Mouse (Mus musculus): ENCODE measurements around the gene Gsk3a. TPM values are rescaled to one million over a fixed set of nuclear protein-coding genes. Genes with fewer than 3 reads are reported as not detected.

Gene Gsk3a
- total RNA-seq (2017) = 50.5 and 58.1 TPM in 2 replicates

DNA sequence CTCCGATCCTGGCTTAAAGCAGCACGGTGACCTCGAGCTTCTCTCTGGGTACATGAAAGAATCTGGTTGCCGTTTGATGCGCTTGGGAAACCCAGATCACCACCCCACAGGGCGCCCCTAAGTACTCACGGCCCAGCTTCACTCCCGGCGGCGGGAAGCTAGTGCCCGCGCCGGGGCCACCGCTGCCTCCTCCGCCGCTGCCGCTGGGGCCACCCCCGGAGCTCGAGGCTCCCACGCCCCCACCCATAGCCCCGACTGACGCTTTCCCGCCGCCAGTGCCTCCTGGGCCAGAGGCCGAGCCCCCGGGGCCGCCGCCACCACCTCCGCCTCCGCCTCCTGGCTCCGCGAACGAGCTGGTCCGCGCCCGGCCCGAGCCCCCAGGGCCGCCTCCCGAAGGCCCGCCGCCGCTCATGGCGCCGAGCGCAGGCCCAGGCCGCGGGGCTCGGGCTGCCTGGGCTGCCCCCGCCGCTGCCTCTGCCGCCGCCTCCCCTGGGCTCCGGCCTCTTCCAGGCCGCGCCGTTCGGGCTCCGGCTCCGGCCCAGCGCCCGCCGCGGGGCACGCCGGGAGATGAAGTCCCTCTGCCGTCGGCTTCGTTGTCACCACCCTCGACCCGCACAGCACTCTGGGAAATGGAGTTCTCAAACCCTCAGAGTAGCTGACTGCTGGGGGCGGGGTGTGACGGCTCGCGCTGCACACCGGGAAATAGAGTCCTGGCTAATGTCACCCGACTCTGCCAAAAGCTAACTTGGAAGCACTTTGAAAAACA lies at the start of gene Gsk3a:
Gene Gsk3a (minus strand): TSS at position 603 of the 766 bp plus-strand sequence.
- ATAC-seq (replicated peaks; ENCODE audit: low read depth, poor library complexity, severe bottlenecking) = peak; percentile 75

- no peak for ATAC-seq (replicated peaks; ENCODE audit: low read depth, poor library complexity, severe bottlenecking)
Measured at GRCm38 (mm10) chr7:25286989-25287388, 49.3 kb upstream of the Gsk3a start.

DNA sequence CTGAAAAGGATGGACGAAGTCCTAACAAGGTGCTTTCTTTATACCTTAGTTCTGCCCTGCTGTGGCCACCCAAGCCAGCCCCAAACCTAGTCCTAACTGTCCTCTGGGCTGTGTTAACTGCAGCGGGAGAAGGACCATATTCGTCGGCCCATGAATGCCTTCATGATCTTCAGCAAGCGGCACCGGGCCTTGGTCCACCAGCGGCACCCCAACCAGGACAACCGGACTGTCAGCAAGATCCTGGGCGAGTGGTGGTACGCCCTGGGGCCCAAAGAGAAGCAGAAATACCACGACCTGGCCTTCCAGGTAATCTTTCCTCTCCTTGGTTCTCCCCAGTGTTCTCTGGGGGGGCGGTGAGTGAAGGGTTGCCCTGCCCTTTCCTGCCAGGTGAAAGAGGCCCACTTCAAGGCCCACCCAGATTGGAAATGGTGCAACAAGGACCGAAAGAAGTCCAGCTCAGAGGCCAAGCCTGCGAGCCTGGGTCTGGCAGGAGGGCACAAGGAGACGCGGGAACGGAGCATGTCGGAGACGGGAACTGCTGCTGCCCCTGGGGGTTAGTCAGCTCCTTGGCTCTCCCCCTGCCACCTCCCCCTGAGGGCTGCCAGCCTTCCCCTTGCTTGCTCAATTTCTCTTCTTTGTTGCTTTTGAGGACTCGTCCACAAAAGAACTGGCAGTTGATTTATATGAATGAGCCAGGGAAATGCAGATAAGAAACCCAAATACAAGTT lies 48.0 kb upstream of the Gsk3a start:
- ATAC-seq (replicated peaks; ENCODE audit: low read depth, poor library complexity, severe bottlenecking) = no peak

GRCm38 (mm10) chr7:25284766-25285165 lies 47.1 kb upstream of the Gsk3a start:
- no peak for ATAC-seq (replicated peaks; ENCODE audit: low read depth, poor library complexity, severe bottlenecking)

DNA sequence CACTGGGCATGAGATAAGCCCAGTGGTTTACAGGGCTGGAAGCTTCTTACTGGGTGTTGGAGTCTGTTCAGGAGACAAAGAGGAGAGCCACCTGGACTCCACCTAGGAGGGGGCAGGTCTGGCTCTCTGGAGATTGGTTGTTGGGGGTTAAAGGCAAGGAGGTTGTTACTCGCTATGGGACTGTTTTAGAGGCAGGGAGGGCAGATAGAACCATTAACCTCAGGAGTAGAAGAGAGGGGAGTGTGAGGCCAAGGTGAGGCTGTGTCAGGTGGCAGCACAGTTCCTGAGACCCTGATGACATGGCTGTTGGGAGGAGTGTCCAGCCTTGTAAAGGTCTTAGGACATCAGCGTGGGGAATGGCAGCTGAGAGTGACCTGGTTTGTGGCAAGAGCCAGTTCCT lies 46.5 kb upstream of the Gsk3a start:
- no peak for ATAC-seq (replicated peaks; ENCODE audit: low read depth, poor library complexity, severe bottlenecking)

DNA sequence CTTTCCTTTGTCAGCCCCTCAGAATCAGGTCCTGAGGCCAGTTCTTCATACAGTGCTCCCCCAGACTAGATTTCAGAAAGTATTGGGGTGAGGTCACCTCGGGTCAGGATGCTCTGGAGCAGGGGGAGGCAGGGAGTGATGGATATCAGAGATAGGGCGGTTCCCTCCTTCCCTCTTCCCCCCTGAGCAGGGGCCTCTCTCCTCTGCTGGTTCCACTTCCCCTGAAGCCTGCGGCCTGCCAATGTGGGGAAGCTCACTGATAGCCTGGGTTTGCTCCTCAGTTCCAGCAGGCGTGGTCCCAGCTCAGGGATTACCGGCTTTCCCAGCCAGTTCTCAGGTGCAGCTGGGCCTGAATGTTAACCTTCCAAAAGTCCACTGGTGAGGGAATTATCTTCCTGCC lies 46.0 kb upstream of the Gsk3a start:
- peak; percentile 38 for ATAC-seq (replicated peaks; ENCODE audit: low read depth, poor library complexity, severe bottlenecking)

DNA sequence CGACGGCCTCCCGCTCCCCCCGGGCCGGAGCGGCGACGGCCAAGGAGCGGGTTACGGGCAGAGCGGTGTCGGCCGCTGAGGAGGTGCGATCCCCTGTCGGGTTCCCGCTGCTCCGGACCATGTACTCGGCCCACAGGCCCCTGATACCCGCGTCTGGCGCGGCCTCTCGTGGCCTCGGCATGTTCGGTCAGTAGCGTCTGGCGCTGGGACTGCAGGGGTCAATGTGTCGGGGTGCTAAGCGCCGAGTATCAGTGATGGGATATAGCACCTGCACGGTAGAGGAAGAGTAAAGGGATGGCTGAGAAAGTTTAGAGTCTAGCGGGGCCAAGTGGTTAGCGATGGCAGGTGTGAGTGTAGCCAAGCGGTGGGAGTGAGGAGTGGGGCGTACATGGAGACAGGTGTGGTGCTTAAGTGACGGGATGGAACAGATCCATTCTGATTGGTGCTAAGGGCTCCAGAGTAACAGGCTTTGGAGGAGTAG lies 45.1 kb upstream of the Gsk3a start:
- no peak for ATAC-seq (replicated peaks; ENCODE audit: low read depth, poor library complexity, severe bottlenecking)

- peak; percentile 61 for ATAC-seq (replicated peaks; ENCODE audit: low read depth, poor library complexity, severe bottlenecking)
Measured at GRCm38 (mm10) chr7:25281734-25282601, 44.3 kb upstream of the Gsk3a start.

DNA sequence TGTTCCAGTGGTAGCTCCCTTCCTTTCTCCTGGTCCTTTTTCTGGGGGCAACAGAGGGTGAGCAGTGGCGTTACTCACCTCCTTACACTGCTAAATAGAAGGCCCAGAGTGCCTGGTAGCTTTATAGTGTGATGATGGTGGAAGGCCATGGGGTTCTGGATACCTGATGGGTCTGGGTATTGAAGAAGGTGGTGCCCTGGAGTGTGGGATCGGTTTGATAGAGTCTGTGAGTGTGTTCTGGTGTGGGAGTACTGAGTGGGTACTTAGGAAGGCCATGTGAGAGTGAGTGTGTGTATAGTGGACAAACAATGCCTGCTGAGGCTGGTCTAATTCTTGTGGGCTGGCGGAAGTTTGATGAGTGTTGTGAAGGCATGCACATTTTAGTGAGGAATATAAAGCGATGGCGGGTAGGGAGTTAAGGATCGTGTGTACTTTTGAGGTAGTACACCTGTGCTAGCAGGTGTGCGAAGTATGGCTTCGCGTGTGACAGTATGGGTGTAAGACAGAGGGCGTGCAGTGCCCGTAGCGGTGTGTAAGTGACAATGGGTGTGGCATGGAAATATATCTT lies 43.6 kb upstream of the Gsk3a start:
- ATAC-seq (replicated peaks; ENCODE audit: low read depth, poor library complexity, severe bottlenecking) = no peak; the same call in 1 of the 2 replicates

DNA sequence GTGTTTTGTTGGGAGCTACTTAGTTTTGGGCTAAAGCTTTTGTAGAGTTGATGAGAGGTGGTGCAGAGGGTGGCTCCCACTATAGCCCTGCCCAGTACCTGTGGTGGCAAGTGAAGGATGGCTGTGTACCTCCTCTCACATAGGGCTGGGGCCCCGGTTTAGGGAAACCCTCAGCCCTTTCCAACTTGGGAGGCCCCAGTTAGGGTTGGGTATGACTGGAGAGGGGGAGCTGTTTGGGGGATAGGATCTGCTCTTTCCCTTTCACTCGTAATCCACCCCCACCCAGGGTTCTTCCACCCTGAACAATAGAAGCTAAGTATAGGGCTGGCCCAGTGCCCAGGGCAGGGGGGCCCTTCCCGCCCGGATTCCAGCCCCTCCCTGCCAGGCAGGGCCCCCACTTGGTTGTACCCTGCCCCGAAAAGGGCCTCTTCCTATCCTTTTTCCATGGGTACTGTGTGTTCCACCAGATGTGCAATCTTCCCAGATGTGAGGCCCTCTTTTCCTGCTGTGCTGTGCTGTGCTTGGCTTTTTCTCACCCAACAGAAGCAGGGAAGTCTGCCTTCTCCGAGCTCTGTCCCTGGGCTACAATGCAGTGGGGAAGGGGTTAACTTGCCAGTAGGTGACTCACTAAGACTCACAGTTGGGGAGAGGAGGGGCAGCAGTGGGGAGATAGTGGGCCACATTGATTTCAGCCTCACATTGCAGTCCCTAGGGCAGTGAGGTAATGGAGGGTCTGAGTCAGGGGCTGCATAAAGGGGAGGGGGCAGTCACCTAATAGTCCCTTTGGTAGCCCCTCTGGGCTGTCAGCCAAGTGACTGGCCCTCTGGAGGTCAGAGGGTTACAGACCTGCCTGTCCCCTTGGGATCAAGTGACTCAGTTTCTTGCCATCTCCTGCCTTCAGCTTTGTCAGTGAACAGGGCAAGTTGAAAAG lies 42.5 kb upstream of the Gsk3a start:
- ATAC-seq (replicated peaks; ENCODE audit: low read depth, poor library complexity, severe bottlenecking) = no peak

- peak; percentile 7; the same call in 1 of the 2 replicates for ATAC-seq (replicated peaks; ENCODE audit: low read depth, poor library complexity, severe bottlenecking)
Measured at GRCm38 (mm10) chr7:25279076-25279860, 41.6 kb upstream of the Gsk3a start.

- peak; percentile 30 for ATAC-seq (replicated peaks; ENCODE audit: low read depth, poor library complexity, severe bottlenecking)
Measured at GRCm38 (mm10) chr7:25278341-25279075, 40.9 kb upstream of the Gsk3a start.

- no peak for ATAC-seq (replicated peaks; ENCODE audit: low read depth, poor library complexity, severe bottlenecking)
Measured at GRCm38 (mm10) chr7:25277998-25278340, 40.3 kb upstream of the Gsk3a start.

DNA sequence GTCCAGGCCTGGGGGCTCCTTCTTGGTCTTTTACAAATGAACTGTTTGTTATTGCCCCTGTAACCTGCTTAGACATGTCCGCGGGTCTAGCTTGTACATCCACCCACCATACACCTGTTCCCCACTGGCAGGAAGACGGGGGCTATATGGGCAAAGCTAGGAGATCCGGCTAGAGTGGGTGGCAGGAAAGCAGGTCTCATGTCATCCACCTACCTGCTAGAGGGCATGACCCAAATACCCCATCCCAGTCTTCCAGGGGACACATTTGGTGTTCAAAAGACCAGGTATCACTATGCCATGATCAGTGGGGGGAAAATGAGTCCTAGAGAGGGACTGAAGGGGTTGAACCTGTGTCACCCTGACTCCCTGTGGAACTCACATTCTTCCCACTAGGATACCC lies 39.8 kb upstream of the Gsk3a start:
- ATAC-seq (replicated peaks; ENCODE audit: low read depth, poor library complexity, severe bottlenecking) = no peak

DNA sequence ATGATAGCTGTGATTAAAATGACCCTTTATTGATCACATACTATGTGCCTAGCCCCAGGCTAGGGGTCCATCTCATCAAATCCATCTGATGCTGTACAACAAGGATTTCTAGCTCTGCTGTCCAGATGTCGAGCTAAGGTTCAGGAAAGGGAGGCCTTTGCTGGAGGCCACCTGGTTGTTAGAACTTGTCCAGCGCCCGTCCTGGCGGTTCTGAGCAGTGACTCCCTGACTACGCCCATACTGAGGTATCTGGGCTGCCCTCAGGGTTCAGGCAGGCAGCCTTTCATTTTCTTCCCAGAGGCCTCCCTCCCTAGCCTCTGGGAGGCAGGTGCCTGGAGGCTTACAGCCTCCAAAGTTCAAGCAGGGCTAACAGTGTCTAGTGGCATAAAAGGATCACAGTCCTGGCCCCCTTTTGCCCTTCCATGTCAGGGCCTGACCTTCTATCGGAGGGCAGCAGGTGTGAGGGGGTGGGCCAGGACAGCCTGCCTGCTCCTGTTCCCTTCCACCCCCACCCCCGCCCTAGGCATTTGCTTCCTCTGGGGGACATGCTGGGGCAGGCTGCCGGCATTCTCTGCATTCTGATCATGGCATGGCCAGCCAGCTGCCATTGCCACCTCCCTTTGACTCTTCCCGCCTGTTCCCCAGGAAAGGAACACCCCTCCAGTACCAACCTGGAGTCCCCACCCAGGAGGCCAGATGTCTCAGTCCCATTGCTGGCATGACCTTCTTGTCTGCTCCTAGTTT lies 38.1 kb upstream of the Gsk3a start:
- no peak for ATAC-seq (replicated peaks; ENCODE audit: low read depth, poor library complexity, severe bottlenecking)

GRCm38 (mm10) chr7:25274996-25275395 lies 37.3 kb upstream of the Gsk3a start:
- no peak for ATAC-seq (replicated peaks; ENCODE audit: low read depth, poor library complexity, severe bottlenecking)

DNA sequence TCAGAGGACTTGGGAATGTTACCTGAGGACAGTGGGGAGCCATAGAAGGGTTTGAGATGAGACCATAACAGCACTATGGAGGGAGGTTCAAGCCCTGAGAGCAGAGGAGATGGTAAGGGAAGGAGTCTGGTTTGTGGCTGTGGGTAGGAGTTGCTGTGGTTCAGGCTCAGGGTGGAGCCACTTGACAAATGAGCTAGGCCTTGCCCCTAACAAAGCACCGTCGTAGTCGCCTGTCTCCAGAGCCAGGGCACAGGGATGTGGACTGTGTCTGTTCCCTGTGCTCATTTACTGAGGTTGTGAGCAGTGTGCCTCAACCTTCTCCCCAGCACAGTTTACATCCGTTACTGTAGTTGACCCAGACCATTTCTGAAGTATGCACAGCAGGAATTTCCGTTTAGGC lies 36.9 kb upstream of the Gsk3a start:
- ATAC-seq (replicated peaks; ENCODE audit: low read depth, poor library complexity, severe bottlenecking) = peak; percentile 61
